Mouse (Mus musculus): ENCODE results near the gene Ifit3. TPM values are rescaled to one million over a fixed set of nuclear protein-coding genes. Genes with fewer than 3 reads are reported as not detected.
"Not testable (repeated sequence)": the region's sequence is repeated elsewhere in the genome, so short reads cannot be mapped to it uniquely, and the experiment has no call there.

The Ifit3 gene
- polyA plus RNA-seq (2012; rRNA removed), result 11.5 and 16.8 TPM in 2 replicates

- H3K4me1 ChIP-seq (ENCODE audit: control insufficient read depth, insufficient read depth, low read length); H3K36me3 ChIP-seq (ENCODE audit: control insufficient read depth, insufficient read depth, low read length); H3K27me3 ChIP-seq (replicated peaks; ENCODE audit: control insufficient read depth, insufficient read depth, low read length): not testable (repeated sequence)
- WGBS, result 12% methylated on average over 2 of the region's 2 CpGs
- Histone ChIP-seq H3K27ac (ENCODE audit: insufficient read depth, low read depth, low read length) (peak within 1 kb of the TSS; percentile 85), H3K4me3 (ENCODE audit: insufficient read depth, low read depth, low read length) (peak within 1 kb of the TSS; percentile 31; the same call in 1 of the 2 replicates)
- DNase-seq, result peak; percentile 71
Measured at GRCm38 (mm10) chr19:34583126-34583766, at the start of gene Ifit3. TSS of gene Ifit3 (plus strand) at chr19:34583531.

- Histone ChIP-seq H3K27me3 (replicated peaks; ENCODE audit: control insufficient read depth, insufficient read depth, low read length) (no peaks in the 10 kb centered on the region), H3K4me3 (ENCODE audit: insufficient read depth, low read depth, low read length) (no peak overlapping the region), H3K36me3 (ENCODE audit: control insufficient read depth, insufficient read depth, low read length) (no peaks in the 10 kb centered on the region), H3K27ac (ENCODE audit: insufficient read depth, low read depth, low read length) (no peak overlapping the region), H3K4me1 (ENCODE audit: control insufficient read depth, insufficient read depth, low read length) (no peaks in the 10 kb centered on the region)
- DNase-seq, result no peak
- TF ChIP-seq CTCF (conservative IDR thresholded peaks at IDR 0.05; ENCODE audit: insufficient read depth, insufficient read length, low read depth, low read length) (no peak), POLR2A (IDR thresholded peaks at IDR 0.05; ENCODE audit: low read depth, low read length) (no peak)
- 75% methylated on average over 1 of the region's 1 CpGs for WGBS
Measured at GRCm38 (mm10) chr19:34539422-34539821, 43.9 kb upstream of the Ifit3 start.

DNA sequence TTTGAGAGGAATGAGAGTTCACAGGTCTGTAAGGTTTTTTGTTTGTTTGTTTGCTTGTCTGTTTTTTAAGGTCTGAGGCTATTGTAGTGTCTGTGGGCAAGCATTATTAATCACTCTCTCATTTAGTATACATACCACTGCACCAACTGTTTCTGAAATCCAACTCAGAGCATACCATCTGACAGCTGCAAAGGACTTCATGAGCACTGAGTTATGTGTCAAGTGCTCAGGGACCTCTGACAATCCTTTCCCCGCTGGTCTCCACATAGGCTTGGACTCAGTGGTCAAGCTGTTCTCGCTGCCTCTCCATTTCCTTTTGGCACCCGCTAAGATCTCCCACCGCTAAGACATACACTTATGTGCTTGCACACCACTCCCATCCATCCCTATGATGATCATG lies 37.1 kb upstream of the Ifit3 start:
- TF ChIP-seq CTCF (conservative IDR thresholded peaks at IDR 0.05; ENCODE audit: insufficient read depth, insufficient read length, low read depth, low read length), result no peak
- TF ChIP-seq POLR2A (IDR thresholded peaks at IDR 0.05; ENCODE audit: low read depth, low read length), result no peak
- 96% methylated on average over 4 of the region's 4 CpGs for WGBS
- Histone ChIP-seq H3K4me1 (ENCODE audit: control insufficient read depth, insufficient read depth, low read length) (no peaks in the 10 kb centered on the region), H3K4me3 (ENCODE audit: insufficient read depth, low read depth, low read length) (no peak overlapping the region), H3K36me3 (ENCODE audit: control insufficient read depth, insufficient read depth, low read length) (no peaks in the 10 kb centered on the region), H3K27me3 (replicated peaks; ENCODE audit: control insufficient read depth, insufficient read depth, low read length) (no peaks in the 10 kb centered on the region), H3K27ac (ENCODE audit: insufficient read depth, low read depth, low read length) (no peak overlapping the region)
- DNase-seq, result no peak

DNA sequence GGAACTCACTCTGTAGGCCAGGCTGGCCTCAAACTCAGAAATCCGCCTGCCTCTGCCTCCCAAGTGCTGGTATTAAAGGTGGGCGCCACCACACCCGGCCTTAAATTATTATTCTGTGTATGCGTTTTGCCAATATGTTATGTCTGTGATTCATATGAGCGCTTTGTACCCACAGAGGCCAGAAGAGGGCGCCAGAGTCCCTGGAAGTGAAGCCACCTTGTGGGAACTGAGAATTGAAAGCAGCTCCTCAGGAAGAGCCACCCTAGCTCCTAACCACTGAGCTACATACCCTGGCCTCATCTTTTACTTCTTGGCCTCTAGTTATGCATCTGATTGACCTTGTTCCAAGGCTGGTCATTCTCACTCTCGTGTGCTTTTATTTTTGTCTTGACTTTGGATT lies 35.4 kb upstream of the Ifit3 start:
- WGBS, result 19% methylated on average over 7 of the region's 7 CpGs

GRCm38 (mm10) chr19:34550205-34550533 lies 33.2 kb upstream of the Ifit3 start:
- DNase-seq, result no peak
- TF ChIP-seq POLR2A (IDR thresholded peaks at IDR 0.05; ENCODE audit: low read depth, low read length) (no peak), CTCF (conservative IDR thresholded peaks at IDR 0.05; ENCODE audit: insufficient read depth, insufficient read length, low read depth, low read length) (no peak)
- WGBS, result 28% methylated on average over 4 of the region's 4 CpGs
- Histone ChIP-seq H3K27me3 (replicated peaks; ENCODE audit: control insufficient read depth, insufficient read depth, low read length) (no peaks in the 10 kb centered on the region), H3K4me3 (ENCODE audit: insufficient read depth, low read depth, low read length) (no peak overlapping the region), H3K27ac (ENCODE audit: insufficient read depth, low read depth, low read length) (peak overlapping the region; percentile 63; the same call in 1 of the 2 replicates), H3K36me3 (ENCODE audit: control insufficient read depth, insufficient read depth, low read length) (no peaks in the 10 kb centered on the region; the same call in 1 of the 2 replicates), H3K4me1 (ENCODE audit: control insufficient read depth, insufficient read depth, low read length) (peaks cover 6% of the 10 kb centered on the region; the same call in 1 of the 2 replicates)

More for the DNA sequence above, 35.4 kb upstream of the Ifit3 start:
- H3K27ac ChIP-seq (ENCODE audit: insufficient read depth, low read depth, low read length), result no peak overlapping the region
- H3K27me3 ChIP-seq (replicated peaks; ENCODE audit: control insufficient read depth, insufficient read depth, low read length), result no peaks in the 10 kb centered on the region
- H3K4me1 ChIP-seq (ENCODE audit: control insufficient read depth, insufficient read depth, low read length), result peaks cover 6% of the 10 kb centered on the region; the same call in 1 of the 2 replicates
- no peak overlapping the region for H3K4me3 ChIP-seq (ENCODE audit: insufficient read depth, low read depth, low read length)
- peak; percentile 88 for DNase-seq
- no peaks in the 10 kb centered on the region for H3K36me3 ChIP-seq (ENCODE audit: control insufficient read depth, insufficient read depth, low read length)
- no peak for TF ChIP-seq POLR2A (IDR thresholded peaks at IDR 0.05; ENCODE audit: low read depth, low read length)
- TF ChIP-seq CTCF (conservative IDR thresholded peaks at IDR 0.05; ENCODE audit: insufficient read depth, insufficient read length, low read depth, low read length), result peak; percentile 89

DNA sequence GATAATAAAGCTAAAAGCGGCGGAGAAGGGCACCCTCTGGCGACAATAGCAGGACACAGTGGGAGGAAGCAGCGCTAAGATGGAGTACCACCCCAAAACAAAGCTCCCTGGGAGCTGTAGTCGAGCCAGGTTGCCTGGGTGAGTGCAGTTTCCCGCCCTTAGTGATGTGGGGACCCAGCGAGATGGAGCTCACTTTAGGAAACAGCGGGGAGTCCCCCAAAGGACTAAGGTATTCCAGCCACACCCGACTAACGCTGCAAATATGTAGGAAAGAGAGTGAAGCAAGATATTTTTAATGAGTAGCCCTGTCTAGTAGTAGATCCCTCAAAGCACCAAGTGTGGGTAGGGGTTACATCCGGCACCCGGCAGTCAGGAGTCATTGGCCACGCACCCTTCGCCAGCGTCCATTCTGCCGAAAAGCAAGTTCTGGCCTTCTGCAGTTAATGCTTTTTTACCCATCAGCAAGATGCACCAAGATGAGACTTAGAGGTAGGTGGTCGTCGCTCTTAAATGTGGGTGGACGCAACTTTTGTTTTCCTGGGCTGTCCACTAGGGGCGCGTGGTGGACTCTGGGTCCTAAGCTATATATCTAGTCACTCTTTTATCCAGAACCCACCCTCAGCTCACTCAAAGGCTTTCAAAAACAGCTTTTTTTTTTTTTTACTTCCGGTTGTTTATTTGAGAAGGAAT lies 32.7 kb upstream of the Ifit3 start, which contains the start of gene Ifit2:
Gene Ifit2, plus strand, starts transcription at position 161 of the 690 bp plus-strand sequence.
- WGBS, result under 1% methylated on average over 22 of the region's 22 CpGs
- Histone ChIP-seq H3K27me3 (replicated peaks; ENCODE audit: control insufficient read depth, insufficient read depth, low read length) (no peaks in the 10 kb centered on the region), H3K4me3 (ENCODE audit: insufficient read depth, low read depth, low read length) (peak within 1 kb of the TSS; percentile 82), H3K27ac (ENCODE audit: insufficient read depth, low read depth, low read length) (peak within 1 kb of the TSS; percentile 95), H3K4me1 (ENCODE audit: control insufficient read depth, insufficient read depth, low read length) (peaks cover 6% of the 10 kb centered on the region; the same call in 1 of the 2 replicates), H3K36me3 (ENCODE audit: control insufficient read depth, insufficient read depth, low read length) (no peaks in the 10 kb centered on the region; the same call in 1 of the 2 replicates)
- peak; percentile 43 for TF ChIP-seq POLR2A (IDR thresholded peaks at IDR 0.05; ENCODE audit: low read depth, low read length)
- peak; percentile 75 for TF ChIP-seq CTCF (conservative IDR thresholded peaks at IDR 0.05; ENCODE audit: insufficient read depth, insufficient read length, low read depth, low read length)
- peak; percentile 86 for DNase-seq

DNA sequence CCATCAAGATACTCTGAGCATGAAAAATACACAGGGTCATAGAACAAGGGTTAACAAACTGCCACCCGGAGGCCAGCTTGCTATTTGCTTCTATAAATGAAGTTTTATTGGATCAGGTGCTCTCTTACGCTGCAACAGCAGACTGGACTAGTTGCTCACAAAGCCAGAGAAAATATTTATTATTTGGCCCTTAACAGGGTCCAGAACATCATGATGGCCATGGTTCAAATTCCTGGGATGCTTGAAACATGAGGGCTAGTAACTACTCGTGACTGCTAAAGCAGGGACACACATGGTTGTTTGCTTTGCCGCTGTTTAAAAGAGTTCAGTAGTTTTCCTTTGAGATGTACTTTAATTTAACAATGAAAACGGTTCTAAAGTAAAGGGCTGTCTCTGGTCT lies 31.4 kb upstream of the Ifit3 start:
- Histone ChIP-seq H3K27ac (ENCODE audit: insufficient read depth, low read depth, low read length) (peak overlapping the region; percentile 95), H3K36me3 (ENCODE audit: control insufficient read depth, insufficient read depth, low read length) (no peaks in the 10 kb centered on the region; the same call in 1 of the 2 replicates), H3K4me3 (ENCODE audit: insufficient read depth, low read depth, low read length) (peak overlapping the region; percentile 15; the same call in 1 of the 2 replicates), H3K27me3 (replicated peaks; ENCODE audit: control insufficient read depth, insufficient read depth, low read length) (no peaks in the 10 kb centered on the region), H3K4me1 (ENCODE audit: control insufficient read depth, insufficient read depth, low read length) (peaks cover 6% of the 10 kb centered on the region; the same call in 1 of the 2 replicates)
- TF ChIP-seq CTCF (conservative IDR thresholded peaks at IDR 0.05; ENCODE audit: insufficient read depth, insufficient read length, low read depth, low read length) (no peak), POLR2A (IDR thresholded peaks at IDR 0.05; ENCODE audit: low read depth, low read length) (no peak)
- WGBS, result 9% methylated on average over 5 of the region's 5 CpGs
- peak; percentile 84 for DNase-seq

All from kidney, adult 2 months (tissue).